Mouse (Mus musculus): ENCODE measurements around the gene Trpc4ap. TPM values are rescaled to one million over a fixed set of nuclear protein-coding genes. Genes with fewer than 3 reads are reported as not detected.

The Trpc4ap gene
- polyA plus RNA-seq, 1 experiment: 47.0 TPM

DNA sequence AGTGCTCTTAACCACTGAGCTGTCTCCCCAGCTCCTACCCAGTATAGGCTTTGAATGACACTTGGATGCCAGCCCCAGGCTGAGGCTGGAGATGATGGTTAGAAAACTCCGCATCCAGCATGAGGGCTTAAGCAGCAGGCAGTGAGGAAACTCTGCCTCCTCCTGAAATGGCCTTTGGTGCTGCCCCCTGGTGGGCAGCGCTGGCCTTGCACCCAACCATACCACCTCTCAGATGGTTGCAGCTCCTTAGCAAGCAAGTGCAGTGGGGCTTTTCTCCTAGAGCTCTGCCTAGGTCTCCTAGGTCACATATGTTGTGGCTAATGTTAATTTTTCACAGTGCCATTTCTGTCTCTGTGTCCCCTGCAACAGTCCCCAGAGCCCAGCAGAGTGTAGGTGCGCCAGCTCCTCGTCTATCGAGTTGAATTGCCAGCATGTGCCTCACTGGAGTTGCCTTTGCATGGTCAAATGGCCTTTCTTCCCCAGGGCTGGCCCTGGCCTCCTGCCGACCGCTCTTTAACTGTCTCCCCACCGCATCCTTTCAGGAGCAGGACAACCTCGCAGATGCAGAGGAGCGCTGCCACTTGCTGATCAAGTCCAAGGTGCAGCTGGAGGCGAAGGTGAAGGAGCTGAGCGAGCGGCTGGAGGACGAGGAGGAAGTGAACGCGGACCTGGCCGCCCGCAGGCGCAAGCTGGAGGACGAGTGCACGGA is 65.0 kb downstream of the Trpc4ap start:
- TF ChIP-seq CTCF (IDR thresholded peaks at IDR 0.05; ENCODE audit: control insufficient read depth, insufficient read depth, low read length) (peak; percentile 97), POLR2A (IDR thresholded peaks at IDR 0.05; ENCODE audit: borderline replicate concordance, control insufficient read depth, low read depth, low read length) (no peak)
- no peak overlapping the region for H3K27ac ChIP-seq (ENCODE audit: control insufficient read depth, insufficient read depth, low read depth, low read length, poor library complexity)
- H3K4me1 ChIP-seq (ENCODE audit: control insufficient read depth, insufficient read depth, low read length): no peaks in the 10 kb centered on the region
- 36% methylated on average over 21 of the region's 21 CpGs for WGBS
- H3K4me3 ChIP-seq (replicated peaks; ENCODE audit: control insufficient read depth, low read depth, low read length): no peak overlapping the region

DNA sequence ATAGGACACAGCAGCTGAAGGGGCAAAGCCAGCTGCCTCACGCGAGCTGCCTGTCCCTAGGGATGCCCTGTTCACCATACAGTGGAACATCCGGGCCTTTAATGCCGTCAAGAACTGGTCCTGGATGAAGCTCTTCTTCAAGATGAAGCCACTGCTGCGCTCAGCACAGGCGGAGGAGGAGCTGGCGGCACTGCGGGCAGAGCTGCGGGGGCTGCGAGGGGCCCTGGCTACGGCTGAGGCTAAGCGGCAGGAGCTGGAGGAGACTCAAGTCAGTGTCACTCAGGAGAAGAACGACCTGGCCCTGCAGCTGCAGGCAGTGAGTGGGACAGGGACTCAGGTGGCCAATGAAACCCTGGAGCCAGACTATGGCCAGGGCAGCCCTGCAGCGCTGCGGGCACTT is 65.9 kb downstream of the Trpc4ap start:
- H3K27ac ChIP-seq (ENCODE audit: control insufficient read depth, insufficient read depth, low read depth, low read length, poor library complexity): no peak overlapping the region
- no peaks in the 10 kb centered on the region for H3K4me1 ChIP-seq (ENCODE audit: control insufficient read depth, insufficient read depth, low read length)
- H3K4me3 ChIP-seq (replicated peaks; ENCODE audit: control insufficient read depth, low read depth, low read length): no peak overlapping the region
- WGBS: 66% methylated on average over 15 of the region's 15 CpGs
- TF ChIP-seq POLR2A (IDR thresholded peaks at IDR 0.05; ENCODE audit: borderline replicate concordance, control insufficient read depth, low read depth, low read length) (no peak), CTCF (IDR thresholded peaks at IDR 0.05; ENCODE audit: control insufficient read depth, insufficient read depth, low read length) (no peak)

DNA sequence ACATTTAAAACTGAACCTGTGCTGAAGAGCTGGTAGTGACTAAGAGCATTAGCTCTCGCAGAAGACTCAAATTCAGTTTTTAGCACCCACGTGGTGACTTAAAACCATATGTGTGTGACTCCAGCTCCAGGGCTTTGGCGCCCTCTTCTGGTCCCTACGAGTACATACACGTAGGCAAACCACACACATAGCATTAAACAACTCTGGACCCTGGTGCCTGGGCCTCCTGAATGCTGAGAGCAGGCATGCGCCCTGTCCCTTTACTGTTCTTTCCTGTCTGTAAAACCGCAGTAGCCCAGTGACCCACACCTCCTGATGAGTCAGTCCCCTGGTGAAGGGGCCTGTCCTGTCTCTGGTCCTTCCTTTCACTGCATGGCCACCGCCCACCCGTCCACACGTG is 67.5 kb downstream of the Trpc4ap start:
- Histone ChIP-seq H3K4me1 (ENCODE audit: control insufficient read depth, insufficient read depth, low read length) (no peaks in the 10 kb centered on the region), H3K4me3 (replicated peaks; ENCODE audit: control insufficient read depth, low read depth, low read length) (no peak overlapping the region), H3K27ac (ENCODE audit: control insufficient read depth, insufficient read depth, low read depth, low read length, poor library complexity) (no peak overlapping the region)
- WGBS: 36% methylated on average over 10 of the region's 10 CpGs
- TF ChIP-seq CTCF (IDR thresholded peaks at IDR 0.05; ENCODE audit: control insufficient read depth, insufficient read depth, low read length) (peak; percentile 87), POLR2A (IDR thresholded peaks at IDR 0.05; ENCODE audit: borderline replicate concordance, control insufficient read depth, low read depth, low read length) (no peak)

GRCm38 (mm10) chr2:155623996-155624395 is 68.2 kb downstream of the Trpc4ap start:
- 66% methylated on average over 6 of the region's 6 CpGs for WGBS
- TF ChIP-seq CTCF (IDR thresholded peaks at IDR 0.05; ENCODE audit: control insufficient read depth, insufficient read depth, low read length) (no peak), POLR2A (IDR thresholded peaks at IDR 0.05; ENCODE audit: borderline replicate concordance, control insufficient read depth, low read depth, low read length) (no peak)
- no peak overlapping the region for H3K27ac ChIP-seq (ENCODE audit: control insufficient read depth, insufficient read depth, low read depth, low read length, poor library complexity)
- H3K4me3 ChIP-seq (replicated peaks; ENCODE audit: control insufficient read depth, low read depth, low read length): no peak overlapping the region
- no peaks in the 10 kb centered on the region for H3K4me1 ChIP-seq (ENCODE audit: control insufficient read depth, insufficient read depth, low read length)

- Histone ChIP-seq H3K27ac (ENCODE audit: control insufficient read depth, insufficient read depth, low read depth, low read length, poor library complexity) (no peak overlapping the region), H3K4me3 (replicated peaks; ENCODE audit: control insufficient read depth, low read depth, low read length) (no peak overlapping the region), H3K4me1 (ENCODE audit: control insufficient read depth, insufficient read depth, low read length) (no peaks in the 10 kb centered on the region)
- TF ChIP-seq CTCF (IDR thresholded peaks at IDR 0.05; ENCODE audit: control insufficient read depth, insufficient read depth, low read length) (no peak), POLR2A (IDR thresholded peaks at IDR 0.05; ENCODE audit: borderline replicate concordance, control insufficient read depth, low read depth, low read length) (no peak)
- 28% methylated on average over 11 of the region's 11 CpGs for WGBS
These were observed 69.6 kb downstream of the Trpc4ap start for GRCm38 (mm10) chr2:155622606-155623005.

- TF ChIP-seq POLR2A (IDR thresholded peaks at IDR 0.05; ENCODE audit: borderline replicate concordance, control insufficient read depth, low read depth, low read length): no peak
- peak; percentile 83 for TF ChIP-seq CTCF (IDR thresholded peaks at IDR 0.05; ENCODE audit: control insufficient read depth, insufficient read depth, low read length)
- no peak overlapping the region for H3K4me3 ChIP-seq (replicated peaks; ENCODE audit: control insufficient read depth, low read depth, low read length)
- WGBS: 15% methylated on average over 8 of the region's 8 CpGs
- no peak overlapping the region for H3K27ac ChIP-seq (ENCODE audit: control insufficient read depth, insufficient read depth, low read depth, low read length, poor library complexity)
- no peaks in the 10 kb centered on the region for H3K4me1 ChIP-seq (ENCODE audit: control insufficient read depth, insufficient read depth, low read length)
These were observed 72.4 kb downstream of the Trpc4ap start for GRCm38 (mm10) chr2:155619817-155620216.

GRCm38 (mm10) chr2:155616971-155617370 is 75.2 kb downstream of the Trpc4ap start:
- TF ChIP-seq CTCF (IDR thresholded peaks at IDR 0.05; ENCODE audit: control insufficient read depth, insufficient read depth, low read length) (no peak), POLR2A (IDR thresholded peaks at IDR 0.05; ENCODE audit: borderline replicate concordance, control insufficient read depth, low read depth, low read length) (no peak)
- Histone ChIP-seq H3K27ac (ENCODE audit: control insufficient read depth, insufficient read depth, low read depth, low read length, poor library complexity) (no peak overlapping the region), H3K4me3 (replicated peaks; ENCODE audit: control insufficient read depth, low read depth, low read length) (no peak overlapping the region), H3K4me1 (ENCODE audit: control insufficient read depth, insufficient read depth, low read length) (no peaks in the 10 kb centered on the region)
- WGBS: 46% methylated on average over 6 of the region's 6 CpGs

DNA sequence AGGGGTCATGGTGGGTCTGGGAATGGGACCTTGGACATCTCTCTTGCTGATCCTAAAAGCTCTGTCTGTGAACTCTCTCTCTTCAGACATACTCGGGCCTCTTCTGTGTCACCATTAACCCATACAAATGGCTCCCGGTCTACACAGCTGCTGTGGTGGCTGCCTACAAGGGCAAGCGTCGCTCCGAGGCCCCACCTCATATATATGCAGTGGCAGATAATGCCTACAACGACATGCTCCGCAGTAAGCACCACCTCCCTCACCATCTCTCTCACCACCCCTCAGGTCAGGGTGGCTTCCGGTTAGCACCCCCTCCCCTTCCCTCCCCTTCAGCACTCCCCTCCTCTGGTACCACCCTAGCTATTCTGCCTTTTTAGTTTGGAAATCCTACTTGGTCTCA is 78.2 kb downstream of the Trpc4ap start:
- Histone ChIP-seq H3K27ac (ENCODE audit: control insufficient read depth, insufficient read depth, low read depth, low read length, poor library complexity) (no peak overlapping the region), H3K4me1 (ENCODE audit: control insufficient read depth, insufficient read depth, low read length) (no peaks in the 10 kb centered on the region), H3K4me3 (replicated peaks; ENCODE audit: control insufficient read depth, low read depth, low read length) (no peak overlapping the region)
- WGBS: 70% methylated on average over 8 of the region's 8 CpGs
- no peak for TF ChIP-seq CTCF (IDR thresholded peaks at IDR 0.05; ENCODE audit: control insufficient read depth, insufficient read depth, low read length)
- TF ChIP-seq POLR2A (IDR thresholded peaks at IDR 0.05; ENCODE audit: borderline replicate concordance, control insufficient read depth, low read depth, low read length): no peak
